Mouse (Mus musculus): Measurements from ENCODE around the gene Cdkn1c. TPM values are rescaled to one million over a fixed set of nuclear protein-coding genes. Genes with fewer than 3 reads are reported as not detected.

The Cdkn1c gene
- total and polyA plus RNA-seq, 3 experiments = not detected

DNA sequence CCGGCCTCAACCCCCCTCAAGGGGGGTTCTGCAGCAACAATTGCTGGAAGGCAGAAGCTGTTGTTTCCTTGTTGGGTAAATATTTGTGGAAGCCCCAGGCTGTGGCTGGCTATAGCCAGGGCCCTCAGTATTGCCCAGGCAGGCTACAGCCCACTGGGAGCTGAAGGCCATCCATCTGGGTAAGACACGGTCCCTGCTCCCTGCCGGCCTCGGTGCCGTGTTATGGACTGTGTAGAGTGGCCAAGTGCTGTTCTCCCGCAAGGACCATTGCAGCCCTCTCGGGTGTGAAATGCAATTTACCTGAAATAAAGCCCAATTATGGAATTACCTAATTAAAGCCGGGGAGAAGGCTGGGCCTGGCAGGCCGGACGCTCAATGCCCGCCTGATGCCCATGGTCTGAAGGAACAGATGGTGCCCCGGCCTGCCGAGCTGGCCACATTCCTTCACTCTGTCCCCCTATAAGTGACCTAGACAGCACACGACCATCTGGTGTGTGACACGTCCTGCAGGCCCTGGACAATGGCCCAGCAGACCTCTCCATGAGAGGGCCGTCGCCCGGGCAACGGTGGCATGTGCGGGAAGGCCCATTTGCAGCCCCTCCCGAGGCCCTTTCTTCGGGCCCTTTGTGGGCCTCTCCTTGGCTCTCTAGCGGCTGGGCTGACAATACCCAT lies 32.6 kb downstream of the Cdkn1c start:
- Histone ChIP-seq H3K27me3 (replicated peaks) (peaks cover 90% of the 10 kb centered on the region), H3K36me3 (replicated peaks in 1 of 2; ENCODE audit: control insufficient read depth in 1 of 2, insufficient read depth in 1 of 2, low read length in 1 of 2) (no peaks in the 10 kb centered on the region), H3K9ac (ENCODE audit: insufficient read depth, low read depth) (no peak overlapping the region), H3K27ac (ENCODE audit: insufficient read depth, low read depth) (no peak overlapping the region), H3K4me1 (ENCODE audit: control insufficient read depth in 1 of 2, insufficient read depth in 2 of 2) (no peaks in the 10 kb centered on the region), H3K4me3 (replicated peaks in 1 of 3; ENCODE audit: low read depth in 2 of 3, low read length in 2 of 3, poor library complexity in 1 of 3) (no peak overlapping the region), H3K9me3 (replicated peaks; ENCODE audit: low read length) (no peaks in the 10 kb centered on the region), H3K4me2 (ENCODE audit: insufficient read depth, low read depth, poor library complexity, severe bottlenecking) (no peak overlapping the region), H3K79me2 (replicated peaks; ENCODE audit: control insufficient read depth, extremely low read depth, insufficient read depth, poor library complexity, severe bottlenecking) (no peaks in the 10 kb centered on the region)
- no peak for TF ChIP-seq JUN (IDR thresholded peaks at IDR 0.05; ENCODE audit: insufficient read depth, low read depth, low read length)
- no peak for TF ChIP-seq E2F4 (IDR thresholded peaks at IDR 0.05; ENCODE audit: insufficient replicate concordance, low read depth, low read length)
- no peak for TF ChIP-seq SMC3 (IDR thresholded peaks at IDR 0.05; ENCODE audit: low read depth, low read length)
- no peak for TF ChIP-seq POLR2A (IDR thresholded peaks at IDR 0.05; ENCODE audit: low read depth, low read length)
- no peak for TF ChIP-seq KAT2A (IDR thresholded peaks at IDR 0.05; ENCODE audit: insufficient replicate concordance, low read length)
- TF ChIP-seq CHD1 (IDR thresholded peaks at IDR 0.05; ENCODE audit: low read depth, low read length) = no peak
- no peak for TF ChIP-seq SIN3A (IDR thresholded peaks at IDR 0.05; ENCODE audit: low read length)
- TF ChIP-seq MEF2A (IDR thresholded peaks at IDR 0.05; ENCODE audit: borderline replicate concordance, low read depth, low read length) = no peak
- TF ChIP-seq NRF1 (IDR thresholded peaks at IDR 0.05; ENCODE audit: low read depth, low read length) = no peak
- no peak for TF ChIP-seq GABPA (IDR thresholded peaks at IDR 0.05; ENCODE audit: insufficient replicate concordance, low read depth, low read length)
- TF ChIP-seq JUND (conservative IDR thresholded peaks at IDR 0.05; ENCODE audit: low read depth, low read length) = no peak
- no peak for TF ChIP-seq NELFE (IDR thresholded peaks at IDR 0.05; ENCODE audit: low read depth, low read length)
- no peak for TF ChIP-seq ZKSCAN1 (IDR thresholded peaks at IDR 0.05; ENCODE audit: borderline replicate concordance, low read depth, low read length)
- no peak for TF ChIP-seq MXI1 (IDR thresholded peaks at IDR 0.05; ENCODE audit: low read depth, low read length)
- TF ChIP-seq CHD2 (IDR thresholded peaks at IDR 0.05; ENCODE audit: low read length) = no peak
- TF ChIP-seq IRF4 (IDR thresholded peaks at IDR 0.05; ENCODE audit: low read depth, low read length) = no peak
- dilution Hi-C loops (cut with MboI; ENCODE audit: extremely low pct_ligation_motif_present, extremely low pct_unique_long_range_greater_than_20kb, low sequenced_read_pairs) = no loop called here
- in situ Hi-C loops (cut with MboI; ENCODE audit: low pct_ligation_motif_present, low pct_unique_long_range_greater_than_20kb, low sequenced_read_pairs) = no loop called here
- no peak for DNase-seq (ENCODE audit: extremely low read depth)

DNA sequence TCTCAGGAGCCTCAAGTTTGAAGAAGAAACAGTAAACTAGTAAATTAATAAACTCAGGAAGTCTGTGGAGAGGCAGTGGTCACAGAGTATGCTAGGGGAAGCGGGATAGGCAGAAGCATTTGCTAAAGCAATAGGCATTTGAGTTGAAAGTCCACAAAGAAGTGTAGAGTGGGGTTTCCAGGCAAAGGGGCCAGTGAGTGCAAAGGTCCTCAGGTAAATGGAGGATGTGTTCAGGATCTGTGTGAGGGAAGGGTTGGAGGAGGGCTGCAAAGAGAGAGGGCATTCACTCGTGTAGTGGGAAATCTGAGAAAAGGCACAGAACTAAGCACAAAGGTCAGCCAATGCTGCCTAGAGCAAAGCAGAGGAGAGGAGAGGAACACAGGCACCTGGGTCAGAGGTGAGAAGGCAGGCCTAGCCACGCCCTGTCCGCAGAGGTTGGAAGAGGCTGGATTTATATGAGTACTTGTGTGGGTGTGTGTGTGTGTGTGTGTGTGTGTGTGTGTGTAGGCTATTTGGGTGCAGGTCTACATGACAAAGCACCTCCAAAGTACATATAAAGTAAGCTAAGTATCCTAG lies 41.2 kb downstream of the Cdkn1c start:
- no peaks in the 10 kb centered on the region for H3K36me3 ChIP-seq (replicated peaks in 1 of 2; ENCODE audit: control insufficient read depth in 1 of 2, insufficient read depth in 1 of 2, low read length in 1 of 2)
- H3K4me2 ChIP-seq (ENCODE audit: insufficient read depth, low read depth, poor library complexity, severe bottlenecking) = no peak overlapping the region
- no peaks in the 10 kb centered on the region for H3K9me3 ChIP-seq (replicated peaks; ENCODE audit: low read length)
- dilution Hi-C loops (cut with MboI; ENCODE audit: extremely low pct_ligation_motif_present, extremely low pct_unique_long_range_greater_than_20kb, low sequenced_read_pairs) (no loop called here), in situ Hi-C loops (cut with MboI; ENCODE audit: low pct_ligation_motif_present, low pct_unique_long_range_greater_than_20kb, low sequenced_read_pairs) (no loop called here)
- no peak overlapping the region for H3K9ac ChIP-seq (ENCODE audit: insufficient read depth, low read depth)
- H3K4me1 ChIP-seq (ENCODE audit: control insufficient read depth in 1 of 2, insufficient read depth in 2 of 2) = peaks cover 0 to 8% of the 10 kb centered on the region in 2 experiments; a peak in 2 of 4 replicates
- TF ChIP-seq POLR2A (IDR thresholded peaks at IDR 0.05; ENCODE audit: low read depth, low read length) = no peak
- no peak for TF ChIP-seq UBTF (IDR thresholded peaks at IDR 0.05; ENCODE audit: low read depth, low read length)
- no peak for TF ChIP-seq NRF1 (IDR thresholded peaks at IDR 0.05; ENCODE audit: low read depth, low read length)
- TF ChIP-seq CHD2 (IDR thresholded peaks at IDR 0.05; ENCODE audit: low read length) = no peak
- no peak for TF ChIP-seq MXI1 (IDR thresholded peaks at IDR 0.05; ENCODE audit: low read depth, low read length)
- TF ChIP-seq MAX (IDR thresholded peaks at IDR 0.05; ENCODE audit: low read length) = no peak
- TF ChIP-seq E2F4 (IDR thresholded peaks at IDR 0.05; ENCODE audit: insufficient replicate concordance, low read depth, low read length) = no peak
- no peak for TF ChIP-seq IRF4 (IDR thresholded peaks at IDR 0.05; ENCODE audit: low read depth, low read length)
- DNase-seq (ENCODE audit: extremely low read depth) = no peak
- H3K4me3 ChIP-seq (replicated peaks in 1 of 3; ENCODE audit: low read depth in 2 of 3, low read length in 2 of 3, poor library complexity in 1 of 3) = no peak overlapping the region
- H3K79me2 ChIP-seq (replicated peaks; ENCODE audit: control insufficient read depth, extremely low read depth, insufficient read depth, poor library complexity, severe bottlenecking) = no peaks in the 10 kb centered on the region
- no peak overlapping the region for H3K27ac ChIP-seq (ENCODE audit: insufficient read depth, low read depth)
- peaks cover 73% of the 10 kb centered on the region for H3K27me3 ChIP-seq (replicated peaks)

Measured in CH12.LX (cell line).